Mouse (Mus musculus) midbrain, embryonic 11.5 days (tissue): ENCODE measurements around the gene Ece2. TPM values are rescaled to one million over a fixed set of nuclear protein-coding genes. Genes with fewer than 3 reads are reported as not detected.

Experiments
- ATAC-seq: fragments of 200-750 bp; cut with Nextera tagmentation; 2 replicates; pipeline ENCODE4 v1.8.0; 2017; ENCODE audit warnings: moderate TSS enrichment, moderate library complexity; ENCODE audit not compliant: low FRiP score
- DNase-seq: peaks from one replicate; pipeline ENCODE4 v3.0.0; 2015; ENCODE audit warnings: low spot score; ENCODE audit errors: missing footprints
- H3K27ac ChIP-seq: fragments of 300-500 bp; sonication (generic); 2 replicates; pipeline ENCODE4 v1.5.1; 2014; ENCODE audit warnings: low read depth, low read length
- H3K27me3 ChIP-seq: fragments of 300-500 bp; sonication (generic); 2 replicates; pipeline ENCODE4 v1.6.1; 2014; ENCODE audit warnings: mild to moderate bottlenecking, low read length, moderate library complexity, mixed read lengths; ENCODE audit not compliant: control insufficient read depth, insufficient read depth
- H3K36me3 ChIP-seq: fragments of 300-500 bp; sonication (generic); 2 replicates; pipeline ENCODE4 v1.6.1; 2014; ENCODE audit warnings: mild to moderate bottlenecking, low read length, moderate library complexity, mixed read lengths; ENCODE audit not compliant: control insufficient read depth, insufficient read depth
- H3K4me1 ChIP-seq: fragments of 300-500 bp; sonication (generic); 2 replicates; pipeline ENCODE4 v1.6.1; 2014; ENCODE audit warnings: low read length; ENCODE audit not compliant: control insufficient read depth, insufficient read depth
- H3K4me2 ChIP-seq: fragments of 300-500 bp; sonication (generic); 2 replicates; pipeline ENCODE4 v1.6.1; 2014; ENCODE audit warnings: mild to moderate bottlenecking, moderate library complexity
- H3K4me3 ChIP-seq: fragments of 300-500 bp; sonication (generic); 2 replicates; pipeline ENCODE4 v1.5.1; 2014; ENCODE audit warnings: low read depth, low read length
- H3K9ac ChIP-seq: fragments of 300-500 bp; sonication (generic); 2 replicates; pipeline ENCODE4 v1.6.1; 2014; ENCODE audit warnings: low read length
- H3K9me3 ChIP-seq: fragments of 300-500 bp; sonication (generic); 2 replicates; pipeline ENCODE4 v1.6.1; 2016; ENCODE audit warnings: low read length; ENCODE audit not compliant: control insufficient read depth
- WGBS: fragments of 180-500 bp; shearing (Covaris S2); extraction: QIAGEN DNeasy Blood & Tissue Kit; methylation state at CpG from one replicate; pipeline ENCODE4 v1.1.7; 2014; 5-methylcytosine and 5-hydroxymethylcytosine counted together
- polyA plus RNA-seq: library from polyadenylated mRNA; unstranded; fragments of >200 nt; fragmentation: Nextera tagmentation; extraction: Ambion mirVana; gene quantifications from 2 replicates; pipeline ENCODE4 v1.2.1, GENCODE M21; 2014

Ece2 gene
- polyA plus RNA-seq, 1 experiment from 2014 or later = 4.0 TPM

GRCm38 (mm10) chr16:20672965-20673705 lies 43.5 kb downstream of the Ece2 start:
- Histone ChIP-seq H3K27me3 (no peaks in the 10 kb centered on the region), H3K4me3 (peak overlapping the region; percentile 99), H3K27ac (peak overlapping the region; percentile 88), H3K9me3 (no peaks in the 10 kb centered on the region), H3K4me1 (peaks cover 15% of the 10 kb centered on the region), H3K36me3 (peaks cover 24% of the 10 kb centered on the region; the same call in 1 of the 2 replicates), H3K4me2 (peak overlapping the region; percentile 96), H3K9ac (peak overlapping the region; percentile 95)
- 0% methylated on average over 49 of the region's 78 CpGs for WGBS
- ATAC-seq (peak; percentile 20; the same call in 1 of the 2 replicates), DNase-seq (peak; percentile 91)

- H3K27ac ChIP-seq = no peak overlapping the region; the same call in 1 of the 2 replicates
- peak overlapping the region; percentile 99 for H3K4me3 ChIP-seq
- peak overlapping the region; percentile 95 for H3K9ac ChIP-seq
- peak overlapping the region; percentile 96 for H3K4me2 ChIP-seq
- WGBS = 20% methylated on average over 14 of the region's 14 CpGs
- no peaks in the 10 kb centered on the region for H3K9me3 ChIP-seq
- peaks cover 29% of the 10 kb centered on the region for H3K36me3 ChIP-seq
- no peaks in the 10 kb centered on the region for H3K27me3 ChIP-seq
- peak; percentile 85 for DNase-seq
- peaks cover 15% of the 10 kb centered on the region for H3K4me1 ChIP-seq
- no peak for ATAC-seq
These were observed 44.2 kb downstream of the Ece2 start for GRCm38 (mm10) chr16:20673706-20674303.

GRCm38 (mm10) chr16:20675213-20675612 lies 45.6 kb downstream of the Ece2 start:
- Histone ChIP-seq H3K36me3 (peaks cover 42% of the 10 kb centered on the region), H3K9ac (peak overlapping the region; percentile 16; the same call in 1 of the 2 replicates)

DNA sequence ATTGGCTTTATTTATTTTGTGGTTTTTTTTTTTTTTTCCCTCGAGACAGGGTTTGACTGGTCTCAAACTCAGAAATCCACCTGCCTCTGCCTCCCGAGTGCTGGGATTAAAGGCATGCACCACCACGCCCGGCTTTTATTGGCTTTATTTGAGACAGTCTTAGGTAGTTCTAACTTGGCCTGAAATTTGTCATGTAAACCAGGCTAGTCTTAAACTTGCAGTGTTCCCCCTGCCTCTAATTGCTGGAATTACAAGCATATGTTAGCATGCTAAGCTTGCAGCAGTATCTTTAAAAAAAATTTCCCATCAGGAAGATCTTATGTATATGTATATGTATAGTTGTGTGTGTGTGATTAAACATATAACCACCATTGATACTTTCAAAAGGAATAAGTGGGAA lies 47.1 kb downstream of the Ece2 start:
- peaks cover 52% of the 10 kb centered on the region for H3K36me3 ChIP-seq
- H3K27ac ChIP-seq = no peak overlapping the region
- ATAC-seq = no peak

More at GRCm38 (mm10) chr16:20675213-20675612, 45.6 kb downstream of the Ece2 start:
- WGBS = 90% methylated on average over 6 of the region's 6 CpGs
- Histone ChIP-seq H3K4me2 (no peak overlapping the region), H3K4me3 (no peak overlapping the region), H3K27ac (no peak overlapping the region), H3K4me1 (peaks cover 15% of the 10 kb centered on the region), H3K9me3 (no peaks in the 10 kb centered on the region), H3K27me3 (no peaks in the 10 kb centered on the region)
- ATAC-seq (no peak), DNase-seq (no peak)

DNA sequence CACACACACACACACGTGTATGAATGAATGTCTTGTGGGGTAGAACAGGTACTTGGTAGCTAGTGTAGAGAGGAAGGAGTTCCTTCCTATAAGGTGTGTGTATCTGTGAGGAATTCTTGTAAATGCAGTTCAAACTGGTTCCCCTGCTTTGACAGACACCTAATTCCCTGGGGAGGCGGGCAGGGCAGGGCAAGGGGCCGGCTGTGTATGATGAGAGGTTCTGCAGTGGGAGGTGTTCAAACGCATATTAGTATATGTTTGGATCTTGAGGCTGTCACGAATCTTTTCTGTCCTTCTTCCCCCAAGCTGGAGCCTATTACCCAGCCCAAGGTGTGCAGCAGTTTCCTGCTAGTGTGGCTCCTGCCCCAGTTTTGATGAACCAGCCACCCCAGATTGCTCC lies 47.8 kb downstream of the Ece2 start:
- H3K36me3 ChIP-seq = peaks cover 57% of the 10 kb centered on the region
- no peaks in the 10 kb centered on the region for H3K9me3 ChIP-seq
- H3K4me2 ChIP-seq = no peak overlapping the region
- no peaks in the 10 kb centered on the region for H3K27me3 ChIP-seq
- no peak overlapping the region for H3K4me3 ChIP-seq
- ATAC-seq = no peak
- 92% methylated on average over 5 of the region's 5 CpGs for WGBS
- H3K4me1 ChIP-seq = peaks cover 15% of the 10 kb centered on the region
- DNase-seq = peak; percentile 47
- H3K27ac ChIP-seq = no peak overlapping the region
- H3K9ac ChIP-seq = no peak overlapping the region

More for the DNA sequence above, 47.1 kb downstream of the Ece2 start:
- WGBS = 90% methylated on average over 4 of the region's 4 CpGs
- peak; percentile 72 for DNase-seq
- Histone ChIP-seq H3K27me3 (no peaks in the 10 kb centered on the region), H3K4me3 (no peak overlapping the region), H3K4me1 (peaks cover 15% of the 10 kb centered on the region), H3K4me2 (no peak overlapping the region), H3K9me3 (no peaks in the 10 kb centered on the region), H3K9ac (no peak overlapping the region)

DNA sequence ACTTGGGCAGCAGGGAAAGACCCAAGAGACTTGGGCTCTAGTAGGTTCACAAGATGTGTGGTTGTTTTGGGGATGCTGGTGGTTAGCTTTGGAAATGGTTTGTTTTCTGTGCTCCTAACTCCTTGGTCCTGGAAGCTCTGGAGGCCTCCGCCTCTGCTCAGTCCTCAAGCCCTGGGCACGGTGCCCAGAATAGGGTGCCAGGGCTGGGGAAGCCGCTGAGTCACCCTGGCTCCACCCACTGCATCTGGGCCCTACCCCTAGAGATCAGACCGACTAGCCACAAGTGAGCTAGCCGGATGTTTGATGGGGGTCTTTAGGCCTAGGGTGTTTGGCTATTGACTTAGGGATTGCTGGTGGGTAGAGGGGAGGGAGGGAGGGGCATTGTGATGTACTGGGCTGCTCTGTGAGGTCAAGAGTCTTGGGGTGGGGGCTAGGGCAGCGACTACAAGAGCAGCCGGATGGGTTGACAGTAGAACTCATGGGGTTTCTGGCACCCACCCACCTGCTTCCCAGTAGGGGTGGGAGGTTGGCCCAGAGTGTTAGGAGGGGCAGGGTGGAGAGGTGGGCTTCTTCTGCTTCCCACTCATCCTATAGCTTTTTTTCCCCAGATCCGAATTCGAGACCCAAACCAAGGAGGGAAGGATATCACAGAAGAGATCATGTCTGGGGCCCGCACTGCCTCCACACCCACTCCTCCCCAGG lies 48.5 kb downstream of the Ece2 start:
- Histone ChIP-seq H3K9ac (no peak overlapping the region), H3K9me3 (no peaks in the 10 kb centered on the region), H3K4me3 (no peak overlapping the region), H3K27me3 (no peaks in the 10 kb centered on the region), H3K27ac (no peak overlapping the region), H3K4me1 (peaks cover 15% of the 10 kb centered on the region), H3K36me3 (peaks cover 65% of the 10 kb centered on the region), H3K4me2 (no peak overlapping the region)
- 84% methylated on average over 10 of the region's 10 CpGs for WGBS
- DNase-seq (peak; percentile 47), ATAC-seq (no peak)

GRCm38 (mm10) chr16:20690774-20691173 lies 61.1 kb downstream of the Ece2 start:
- no peak for DNase-seq
- Histone ChIP-seq H3K27ac (no peak overlapping the region), H3K27me3 (no peaks in the 10 kb centered on the region), H3K4me1 (peaks cover 18% of the 10 kb centered on the region), H3K4me2 (no peak overlapping the region), H3K9ac (no peak overlapping the region), H3K9me3 (no peaks in the 10 kb centered on the region), H3K36me3 (peaks cover 37% of the 10 kb centered on the region), H3K4me3 (no peak overlapping the region)
- no peak for ATAC-seq
- 95% methylated on average over 3 of the region's 3 CpGs for WGBS

DNA sequence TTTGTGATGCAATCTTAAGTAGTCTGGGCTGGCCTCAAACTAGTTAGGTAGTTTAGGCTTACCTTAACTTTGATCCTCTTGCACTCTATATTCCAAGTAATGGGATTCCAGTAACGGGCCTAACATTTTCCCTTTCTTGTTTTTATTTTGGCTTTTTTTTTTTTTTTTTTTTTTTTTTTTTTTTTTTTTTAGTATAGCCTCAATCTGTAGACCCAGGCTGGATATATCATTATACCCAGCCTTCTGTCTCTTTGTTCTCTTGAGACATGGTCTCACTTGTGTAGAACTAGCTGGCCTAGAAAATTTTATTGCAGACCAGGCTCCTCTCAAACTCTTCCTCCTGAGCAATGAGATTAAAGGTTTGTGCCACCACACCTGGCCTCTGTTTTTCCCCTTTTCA lies 62.0 kb downstream of the Ece2 start:
- Histone ChIP-seq H3K27ac (no peak overlapping the region), H3K4me1 (peaks cover 25% of the 10 kb centered on the region), H3K4me3 (no peak overlapping the region), H3K9me3 (no peaks in the 10 kb centered on the region), H3K36me3 (peaks cover 29% of the 10 kb centered on the region), H3K4me2 (no peak overlapping the region), H3K9ac (no peak overlapping the region), H3K27me3 (no peaks in the 10 kb centered on the region)
- WGBS = 100% methylated on average over 1 of the region's 1 CpGs
- DNase-seq (no peak), ATAC-seq (no peak)
